Mouse (Mus musculus) thymus, adult 18-20 months (tissue): ENCODE data around the gene Tgfb1.

Experiments used
- DNase-seq, 2 experiments: peaks; one replicate each; pipeline ENCODE4 v3.0.0; 2022; ENCODE audit warnings: mixed read lengths in 2 of 2

The Tgfb1 gene

DNA sequence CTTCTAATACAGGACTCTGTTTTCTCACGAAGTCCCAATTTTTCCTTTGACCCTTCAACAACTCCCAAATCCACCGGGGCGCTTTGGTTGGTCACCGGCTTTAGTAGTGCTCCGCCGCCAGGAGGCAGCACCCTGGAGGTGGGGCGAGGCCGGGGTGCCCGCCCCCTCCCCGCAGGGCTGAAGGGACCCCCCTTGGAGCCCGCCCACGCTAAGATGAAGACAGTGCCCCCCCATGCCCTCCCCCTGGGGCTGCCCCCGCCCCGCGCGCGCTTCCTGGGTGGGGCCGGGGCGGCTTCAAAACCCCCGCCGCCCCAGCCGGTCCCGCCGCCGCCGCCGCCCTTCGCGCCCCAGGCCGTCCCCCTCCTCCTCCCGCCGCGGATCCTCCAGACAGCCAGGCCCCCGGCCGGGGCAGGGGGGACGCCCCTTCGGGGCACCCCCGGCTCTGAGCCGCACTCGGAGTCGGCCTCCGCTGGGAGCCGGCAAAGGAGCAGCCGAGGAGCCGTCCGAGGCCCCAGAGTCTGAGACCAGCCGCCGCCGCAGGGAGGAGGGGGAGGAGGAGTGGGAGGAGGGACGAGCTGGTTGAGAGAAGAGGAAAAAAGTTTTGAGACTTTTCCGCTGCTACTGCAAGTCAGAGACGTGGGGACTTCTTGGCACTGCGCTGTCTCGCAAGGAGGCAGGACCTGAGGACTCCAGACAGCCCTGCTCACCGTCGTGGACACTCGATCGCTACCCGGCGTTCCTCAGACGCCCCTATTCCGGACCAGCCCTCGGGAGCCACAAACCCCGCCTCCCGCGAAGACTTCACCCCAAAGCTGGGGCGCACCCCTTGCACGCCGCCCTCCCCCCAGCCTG, at the start of gene Tgfb1:
TSS of gene Tgfb1 (plus strand) at position 323 of the 852 bp plus-strand sequence.
- peak; percentile 80 to 85 for DNase-seq

DNA sequence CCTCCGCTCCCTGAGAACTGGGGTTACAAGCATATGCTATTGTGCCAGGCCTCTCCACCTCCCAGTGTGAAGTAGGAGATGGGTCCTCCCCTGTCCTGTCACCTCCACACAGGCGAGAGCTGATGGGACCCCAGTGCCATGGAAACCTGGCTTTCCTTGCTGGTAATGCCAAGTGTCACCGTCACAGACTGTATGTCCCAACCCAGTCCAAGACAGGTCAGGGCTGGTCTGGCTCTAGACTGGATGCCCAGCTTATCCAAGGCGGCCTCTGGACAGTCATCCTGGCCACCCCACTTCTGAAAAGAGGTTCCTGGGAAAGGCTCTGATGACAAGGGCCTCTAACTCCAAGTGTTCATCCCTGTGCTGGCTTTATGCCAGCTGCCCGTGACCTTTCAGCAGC, 49.7 kb upstream of the Tgfb1 start:
- DNase-seq = no peak

- DNase-seq = no peak
These were observed 47.0 kb upstream of the Tgfb1 start for GRCm38 (mm10) chr7:25639754-25640153.

GRCm38 (mm10) chr7:25644136-25644535, 42.7 kb upstream of the Tgfb1 start:
- no peak for DNase-seq

GRCm38 (mm10) chr7:25644631-25645030, 42.2 kb upstream of the Tgfb1 start:
- DNase-seq = no peak

- no peak for DNase-seq
These were observed 41.7 kb upstream of the Tgfb1 start for GRCm38 (mm10) chr7:25645074-25645473.

- peak; percentile 70 to 84 for DNase-seq
These were observed 39.2 kb upstream of the Tgfb1 start for GRCm38 (mm10) chr7:25647574-25648123.

DNA sequence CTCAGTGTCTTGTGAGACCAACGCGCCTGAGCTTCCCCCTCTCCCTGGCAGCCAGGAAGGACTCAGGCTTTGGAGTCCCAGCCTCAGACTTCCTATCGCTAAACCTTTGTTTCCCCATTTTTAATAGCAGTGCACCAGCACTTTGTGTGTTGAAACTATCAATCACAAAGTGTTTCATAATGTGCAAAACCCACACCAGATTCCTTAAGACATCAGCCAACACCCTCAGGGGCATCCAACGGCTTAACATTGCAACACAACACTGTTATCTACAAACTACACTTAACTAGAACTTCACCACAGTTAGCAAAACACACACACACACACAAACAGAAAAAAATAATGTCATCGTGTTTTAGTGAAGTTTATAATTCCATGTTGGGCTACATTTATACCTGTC, 37.0 kb upstream of the Tgfb1 start:
- DNase-seq = no peak

DNA sequence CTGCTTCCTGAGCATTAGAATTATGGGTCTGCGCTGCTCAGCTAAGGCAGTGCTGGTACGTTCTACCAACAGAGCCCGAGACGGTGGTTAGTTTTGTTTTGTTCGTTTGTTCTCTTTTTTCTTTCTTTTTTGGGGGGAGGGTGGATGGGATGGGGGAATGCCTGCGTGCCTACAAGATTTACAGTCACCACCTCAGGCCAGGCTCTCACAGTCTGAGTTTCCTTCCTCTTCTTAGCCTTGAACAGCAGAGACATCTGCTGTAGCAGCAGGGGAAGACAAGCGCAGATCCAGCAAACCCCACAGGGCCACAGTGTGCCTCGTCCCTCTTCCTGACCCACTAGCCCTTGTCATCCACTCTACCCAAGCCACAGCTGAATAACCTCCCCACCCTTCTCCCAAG, 35.5 kb upstream of the Tgfb1 start:
- DNase-seq = peak in 1 of 2 experiments; percentile 60

GRCm38 (mm10) chr7:25652244-25652759, 34.5 kb upstream of the Tgfb1 start:
- no peak for DNase-seq

- no peak for DNase-seq
These were observed 31.0 kb upstream of the Tgfb1 start for GRCm38 (mm10) chr7:25655601-25656428.

DNA sequence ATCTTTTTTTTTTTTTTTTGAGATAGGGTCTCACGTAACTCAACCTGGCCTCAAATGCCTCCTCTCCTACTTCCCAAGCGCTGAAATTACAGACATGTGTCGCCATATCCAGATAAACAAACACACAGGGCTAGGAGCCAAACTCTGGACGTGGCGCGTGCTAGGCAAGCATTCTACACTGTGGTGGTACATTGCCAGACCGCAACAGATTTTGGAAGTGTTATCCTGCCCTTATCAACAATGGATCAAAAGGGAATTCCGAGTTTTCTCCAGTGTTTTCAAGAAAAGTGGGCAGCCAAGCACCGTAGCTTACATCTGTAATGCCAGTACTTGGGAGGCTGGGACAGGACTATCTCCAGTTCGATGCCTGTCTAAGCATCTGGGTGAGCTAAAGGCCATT, 29.0 kb upstream of the Tgfb1 start:
- no peak for DNase-seq

DNA sequence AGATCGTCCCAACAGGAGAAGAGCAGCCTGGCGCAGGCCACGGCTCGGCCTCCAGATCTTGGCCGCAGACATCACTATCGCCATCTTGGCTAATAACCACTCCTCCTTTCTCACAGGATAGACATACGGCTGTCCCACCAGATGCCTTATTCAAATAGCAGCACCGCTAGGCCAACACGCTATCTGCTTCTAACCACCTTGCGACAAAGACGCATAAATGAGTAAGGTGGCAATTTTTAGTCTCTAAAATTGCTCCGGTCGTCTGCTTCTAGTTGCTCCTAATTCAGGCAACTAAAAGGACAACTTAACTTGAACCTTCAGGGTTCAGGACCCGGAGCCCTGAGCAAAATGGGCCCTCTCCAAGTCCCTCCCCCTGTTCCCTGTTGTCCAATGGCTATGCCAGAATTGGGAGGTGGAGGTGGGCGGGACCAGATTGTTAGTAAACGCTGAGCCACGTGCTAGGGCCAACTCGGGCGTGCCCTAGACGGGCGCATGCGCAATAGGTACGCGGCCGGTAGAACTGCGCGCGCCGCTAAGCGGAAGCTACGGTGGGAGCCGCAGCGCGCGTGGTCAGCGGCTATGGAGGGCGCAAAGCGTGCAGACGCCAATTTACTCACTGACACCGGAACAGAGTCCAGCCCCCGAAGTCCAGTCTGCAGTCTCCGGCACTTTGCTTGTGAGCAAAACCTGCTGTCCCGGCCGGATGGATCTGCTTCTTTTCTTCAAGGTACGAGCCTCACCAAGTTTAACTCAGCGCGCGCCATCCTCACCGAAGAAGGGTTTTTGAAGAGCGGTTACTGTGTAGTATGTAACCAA, 27.9 kb upstream of the Tgfb1 start, which contains the start of the genes Bckdha and Exosc5:
TSS of gene Bckdha (minus strand) at position 325 of the 816 bp plus-strand sequence.
TSS of gene Exosc5 (plus strand) at position 508 of the 816 bp plus-strand sequence.
- peak; percentile 98 to 99 for DNase-seq

- no peak for DNase-seq
These were observed 20.4 kb upstream of the Tgfb1 start for GRCm38 (mm10) chr7:25666381-25666780.

DNA sequence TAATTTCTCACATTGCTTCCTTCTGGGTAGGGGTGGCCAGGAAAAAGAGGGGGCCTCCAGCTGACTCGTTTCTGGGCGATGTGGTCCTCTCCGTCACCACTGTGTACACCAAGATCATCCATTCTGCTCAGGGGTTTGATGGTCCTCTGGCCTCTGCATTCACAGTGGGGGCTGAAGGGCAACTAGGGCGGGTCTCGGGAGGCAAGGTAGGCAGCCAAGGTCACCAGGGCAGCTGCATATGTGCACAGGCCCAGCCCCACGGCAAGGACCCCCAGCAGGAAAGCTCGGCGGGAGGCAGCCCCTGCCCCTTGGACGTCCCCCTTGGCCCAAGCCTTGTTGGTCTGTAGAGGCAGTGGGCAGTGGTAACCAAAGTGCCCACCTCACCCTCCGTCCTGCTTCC, 17.6 kb upstream of the Tgfb1 start:
- DNase-seq = no peak

GRCm38 (mm10) chr7:25669631-25670030, 17.2 kb upstream of the Tgfb1 start:
- DNase-seq = no peak

DNA sequence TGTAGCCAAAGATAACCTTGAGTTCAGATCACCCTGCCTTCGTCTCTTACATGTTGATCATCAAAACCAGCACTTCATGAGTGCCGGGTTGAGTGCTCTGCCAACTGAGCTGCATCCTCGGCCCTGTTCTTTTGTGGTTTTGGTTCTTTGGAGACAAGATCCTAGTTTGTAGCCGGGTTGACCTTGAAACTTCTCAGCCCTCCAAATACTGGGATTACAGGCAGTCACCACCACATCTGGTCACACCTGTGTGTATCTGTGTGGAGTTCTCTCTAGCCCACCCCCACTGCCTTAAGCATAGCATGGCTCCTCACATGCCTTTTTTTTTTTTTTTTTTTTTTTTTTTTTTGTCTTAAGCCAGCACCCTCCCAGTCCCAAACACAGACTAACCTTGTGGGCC, 16.7 kb upstream of the Tgfb1 start:
- DNase-seq = no peak

DNA sequence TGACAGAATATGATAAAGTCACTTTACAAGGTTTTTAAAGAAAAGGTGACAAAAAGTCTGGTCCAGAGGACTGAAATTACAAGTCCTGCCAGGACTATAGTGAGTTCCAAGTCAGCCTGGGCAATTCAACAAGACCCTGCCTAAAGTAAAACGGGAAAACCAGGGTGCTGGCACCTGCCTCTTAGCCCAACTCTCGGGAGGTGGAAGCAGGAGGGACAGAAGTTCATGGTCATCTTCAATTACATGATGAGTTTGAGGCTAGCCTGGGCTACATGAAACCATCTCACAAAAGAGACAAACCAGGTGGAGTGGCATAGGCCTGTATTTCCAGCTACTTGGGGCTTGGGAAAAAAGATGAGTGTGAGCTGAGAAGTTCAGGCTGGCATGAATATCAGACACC, 15.1 kb upstream of the Tgfb1 start:
- DNase-seq = no peak

DNA sequence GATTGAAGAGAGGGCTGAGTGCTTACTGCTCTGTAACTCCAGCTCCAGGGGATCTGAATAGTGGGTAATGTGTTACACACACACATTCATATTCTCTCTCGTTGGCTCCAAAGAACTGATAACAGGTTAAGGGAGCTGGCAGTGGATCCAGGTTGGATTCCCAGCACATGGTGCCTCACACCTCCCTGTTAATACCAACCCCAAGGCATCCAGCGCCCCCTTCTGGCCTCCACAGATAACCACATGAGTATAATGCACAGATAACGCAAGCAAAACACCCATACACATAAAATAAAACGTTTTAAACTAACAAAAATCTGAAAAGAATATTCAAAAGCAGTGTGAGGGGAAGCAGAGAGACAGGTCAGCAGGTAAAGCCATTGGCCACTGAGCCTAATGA, 14.4 kb upstream of the Tgfb1 start:
- DNase-seq = no peak

DNA sequence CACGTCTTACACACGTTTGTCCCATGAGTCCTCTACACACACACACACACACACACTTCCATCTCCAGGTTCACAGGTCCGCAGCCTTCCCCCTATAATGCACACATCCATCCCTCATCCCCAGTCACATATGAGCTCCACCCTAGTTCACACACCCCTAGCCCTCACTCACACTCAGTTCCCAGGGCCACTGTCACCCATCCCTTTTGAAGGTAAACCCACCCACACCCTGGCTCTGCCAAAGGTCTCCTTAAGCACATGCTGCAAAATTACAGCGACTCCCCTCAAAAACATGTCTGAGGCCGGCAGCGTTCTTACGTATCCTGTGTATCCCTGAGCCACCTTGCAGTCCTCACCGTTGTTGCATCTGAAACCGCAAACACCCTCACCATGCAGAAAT, 12.5 kb upstream of the Tgfb1 start:
- DNase-seq = no peak

GRCm38 (mm10) chr7:25674719-25675300, 12.0 kb upstream of the Tgfb1 start, which contains the start of gene Tmem91:
TSS of gene Tmem91 (minus strand) at chr7:25675166.
- no peak for DNase-seq

- no peak for DNase-seq
These were observed 11.4 kb upstream of the Tgfb1 start for GRCm38 (mm10) chr7:25675405-25675804.
